Mouse (Mus musculus): ENCODE data around the gene Olfr391-ps. TPM values are rescaled to one million over a fixed set of nuclear protein-coding genes. Genes with fewer than 3 reads are reported as not detected.

Olfr391-ps gene
- not detected in 2 replicates for polyA plus RNA-seq (2012)

GRCm38 (mm10) chr11:73802952-73803351 is at the start of gene Olfr391-ps:
TSS of gene Olfr391-ps (minus strand) at chr11:73803052.

GRCm38 (mm10) chr11:73851354-73851753 is 48.5 kb upstream of the Olfr391-ps start, which contains the start of gene Olfr393:
TSS of gene Olfr393 (minus strand) at chr11:73851454.

GRCm38 (mm10) chr11:73816949-73817348 is 14.1 kb upstream of the Olfr391-ps start, which contains the start of gene Olfr392:
TSS of gene Olfr392 (minus strand) at chr11:73817049.

GRCm38 (mm10) chr11:73782664-73783063 is 20.2 kb downstream of the Olfr391-ps start, which contains the start of gene Olfr390:
TSS of gene Olfr390 (plus strand) at chr11:73782964.

GRCm38 (mm10) chr11:73780613-73781012 is 22.2 kb downstream of the Olfr391-ps start, which contains the start of gene Olfr389:
TSS of gene Olfr389 (minus strand) at chr11:73780713.

Other genes with a start within 250 kb of the Olfr391-ps start
- gene Olfr385, start 210.0 kb downstream of the Olfr391-ps start, polyA plus RNA-seq (2012): not detected in 2 replicates
- not detected in 2 replicates for gene Olfr384, start 204.5 kb downstream of the Olfr391-ps start, polyA plus RNA-seq (2012)
- gene Zfp735, start 114.3 kb downstream of the Olfr391-ps start, polyA plus RNA-seq (2012): not detected in 2 replicates
- not detected in 2 replicates for gene Olfr389, start 22.3 kb downstream of the Olfr391-ps start, polyA plus RNA-seq (2012)
- not detected in 2 replicates for gene Olfr390, start 20.1 kb downstream of the Olfr391-ps start, polyA plus RNA-seq (2012)
- gene Olfr392, start 14.0 kb upstream of the Olfr391-ps start, polyA plus RNA-seq (2012): not detected in 2 replicates
- gene Olfr393, start 48.4 kb upstream of the Olfr391-ps start, polyA plus RNA-seq (2012): not detected in 2 replicates
- gene Olfr394, start 87.7 kb upstream of the Olfr391-ps start, polyA plus RNA-seq (2012): not detected in 2 replicates
- gene Olfr395, start 106.2 kb upstream of the Olfr391-ps start, polyA plus RNA-seq (2012): not detected in 2 replicates
- gene Olfr23, start 133.6 kb upstream of the Olfr391-ps start, polyA plus RNA-seq (2012): not detected in 2 replicates
- gene Olfr397, start 157.8 kb upstream of the Olfr391-ps start, polyA plus RNA-seq (2012): not detected in 2 replicates
- 0.02 TPM in 1 of 2 replicates, not detected in the other for gene Olfr398, start 187.4 kb upstream of the Olfr391-ps start, polyA plus RNA-seq (2012)

Data from megakaryocyte-erythroid progenitor cell, adult 5 weeks (primary cell).